Mouse (Mus musculus) skeletal muscle tissue, adult 2 months (tissue): ENCODE measurements around the gene Ddx42.
"Not testable (repeated sequence)": the region's sequence is repeated elsewhere in the genome, so short reads cannot be mapped to it uniquely, and the experiment has no call there.

Experiments
- DNase-seq: peaks from one replicate; pipeline ENCODE4 v3.0.0-alpha.2; 2012; ENCODE audit warnings: low read depth, low spot score

Ddx42 gene

DNA sequence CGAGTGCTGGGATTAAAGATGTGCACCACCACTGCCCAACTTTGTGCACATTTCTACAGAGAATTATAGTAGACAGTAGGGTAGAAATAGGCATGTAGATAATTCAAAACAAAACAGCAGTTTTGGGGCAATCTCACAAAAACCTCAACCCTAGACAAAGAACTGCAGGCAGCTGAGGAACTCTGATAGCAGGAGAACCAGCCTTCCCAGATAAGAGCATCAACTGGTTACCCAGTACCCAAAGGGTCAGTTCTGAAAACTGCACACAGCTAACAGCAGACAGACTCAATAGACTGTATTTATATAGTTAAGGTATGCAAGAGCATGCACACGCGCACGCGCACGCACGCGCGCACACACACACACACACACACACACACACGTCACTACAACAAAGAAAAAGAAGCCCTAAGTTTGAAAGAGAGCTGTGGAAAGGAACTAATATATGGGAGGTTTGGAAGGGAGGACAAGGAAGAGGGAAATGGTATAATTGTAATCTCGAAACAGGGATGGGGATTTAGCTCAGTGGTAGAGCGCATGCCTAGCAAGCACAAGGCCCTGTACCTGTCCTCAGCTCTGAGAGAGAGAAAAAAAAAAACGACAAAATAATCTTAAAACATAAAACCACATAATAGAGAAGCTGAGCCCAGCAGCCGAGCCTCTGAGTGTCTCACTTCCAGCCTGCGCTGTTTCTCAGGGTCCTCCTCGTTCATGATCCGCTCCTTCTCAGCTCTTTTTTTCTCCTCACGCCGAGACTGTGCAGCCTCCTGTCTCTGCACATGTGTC is 15.2 kb upstream of the Ddx42 start:
- DNase-seq: no peak

- DNase-seq: no peak
These were observed 14.6 kb upstream of the Ddx42 start, which contains the start of gene Strada for GRCm38 (mm10) chr11:106202123-106202465. TSS of gene Strada (minus strand) at chr11:106202168.

DNA sequence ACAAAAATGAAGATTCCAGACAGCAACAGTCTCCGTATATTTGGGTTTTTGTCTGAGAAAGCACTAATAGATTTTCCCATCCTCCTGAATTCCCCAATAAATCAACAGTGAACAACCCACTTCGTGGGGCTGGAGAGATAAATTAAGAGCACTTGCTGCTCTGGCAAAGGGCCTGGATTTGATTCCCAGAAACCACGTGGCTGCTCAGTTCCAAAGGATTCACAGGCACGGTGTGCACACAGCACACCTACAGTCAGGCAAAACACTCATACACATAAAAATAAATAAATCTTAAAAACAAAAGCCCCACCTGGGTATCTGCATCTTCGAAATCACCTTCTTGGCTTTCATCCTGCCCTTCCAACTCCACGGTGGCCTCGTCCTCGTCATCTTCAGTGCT is 4.0 kb upstream of the Ddx42 start:
- no peak for DNase-seq

DNA sequence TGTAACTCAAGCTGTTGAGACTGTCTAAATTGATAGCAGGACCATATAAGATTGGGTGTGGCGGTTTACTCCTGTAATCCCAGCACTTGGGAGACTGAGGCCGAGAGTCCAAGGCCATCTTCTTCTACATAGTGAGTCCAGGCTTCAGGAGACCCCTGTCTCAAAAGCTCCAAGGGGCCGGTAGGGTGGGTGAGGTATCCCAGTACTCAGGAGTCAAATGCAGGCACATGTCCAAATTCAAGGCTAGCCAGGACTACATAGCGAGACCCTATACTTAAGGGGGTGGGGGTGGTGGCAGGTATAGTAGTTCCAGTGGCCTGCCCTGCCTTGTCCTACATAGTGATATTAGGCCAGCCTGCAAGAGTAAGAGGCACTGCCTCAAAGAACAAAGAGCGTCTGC is 1.9 kb upstream of the Ddx42 start:
- no peak for DNase-seq

- no peak for DNase-seq
These were observed 1.3 kb upstream of the Ddx42 start for GRCm38 (mm10) chr11:106215450-106215859.

- peak; percentile 100 for DNase-seq
These were observed 598 bp upstream of the Ddx42 start, which contains the start of gene Ccdc47 for GRCm38 (mm10) chr11:106215927-106216729. TSS of gene Ccdc47 (minus strand) at chr11:106216344.

- no peak for DNase-seq
These were observed 3.9 kb downstream of the Ddx42 start for GRCm38 (mm10) chr11:106220603-106221002.

DNA sequence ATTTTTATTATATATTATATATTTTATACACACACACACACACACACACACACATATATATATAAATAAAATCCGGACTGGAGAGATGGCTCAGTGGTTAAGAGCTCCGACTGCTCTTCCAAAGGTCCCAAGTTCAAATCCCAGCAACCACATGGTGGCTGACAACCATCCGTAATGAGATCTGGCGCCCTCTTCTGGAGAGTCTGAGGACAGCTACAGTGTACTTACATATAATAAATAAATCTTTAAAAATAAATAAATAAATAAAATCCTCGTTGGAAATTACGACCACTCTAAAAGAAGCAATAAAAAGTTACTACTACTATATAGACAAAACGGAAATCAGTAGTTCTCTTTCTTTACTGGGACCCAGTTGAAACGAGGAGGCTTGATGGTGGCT is 17.3 kb downstream of the Ddx42 start:
- not testable (repeated sequence) for DNase-seq

DNA sequence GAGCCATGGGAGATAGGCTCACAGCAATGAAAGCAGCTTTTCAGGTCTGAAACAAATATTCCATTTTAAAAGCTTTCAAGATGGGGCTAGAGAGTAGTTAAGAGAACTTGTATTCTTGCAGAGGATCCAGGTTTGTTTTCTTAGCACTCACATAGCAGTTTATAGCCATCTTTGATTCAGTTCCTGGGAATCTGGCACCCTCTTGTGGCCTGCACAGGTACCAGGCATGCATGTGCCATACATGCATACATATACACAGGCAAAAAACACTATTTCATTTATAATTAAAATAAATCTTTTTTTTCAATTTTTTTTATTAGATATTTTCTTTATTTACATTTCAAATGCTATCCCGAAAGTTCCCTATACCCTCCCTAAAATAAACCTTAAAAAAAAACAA is 30.1 kb downstream of the Ddx42 start:
- no peak for DNase-seq

- DNase-seq: no peak
These were observed 32.6 kb downstream of the Ddx42 start for GRCm38 (mm10) chr11:106249326-106249725.

DNA sequence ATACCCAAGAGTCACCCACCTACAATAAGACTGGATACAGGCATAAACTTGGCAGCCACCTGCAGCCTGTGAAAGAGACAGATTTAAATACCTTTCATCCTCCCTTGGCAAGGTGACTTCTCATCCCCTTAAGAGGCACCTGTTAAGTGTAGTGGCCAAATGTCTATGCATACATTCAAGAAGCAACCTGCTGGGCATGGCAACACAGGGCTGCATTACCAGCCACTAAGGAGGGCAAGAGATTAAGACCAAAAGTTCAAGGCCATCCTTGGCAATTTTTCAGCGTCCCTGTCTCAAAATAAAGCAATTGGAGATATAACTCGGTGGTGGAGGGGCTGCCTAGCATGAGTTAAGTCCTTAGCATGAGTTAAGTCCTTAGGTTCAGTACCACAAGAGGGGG is 38.0 kb downstream of the Ddx42 start:
- no peak for DNase-seq

DNA sequence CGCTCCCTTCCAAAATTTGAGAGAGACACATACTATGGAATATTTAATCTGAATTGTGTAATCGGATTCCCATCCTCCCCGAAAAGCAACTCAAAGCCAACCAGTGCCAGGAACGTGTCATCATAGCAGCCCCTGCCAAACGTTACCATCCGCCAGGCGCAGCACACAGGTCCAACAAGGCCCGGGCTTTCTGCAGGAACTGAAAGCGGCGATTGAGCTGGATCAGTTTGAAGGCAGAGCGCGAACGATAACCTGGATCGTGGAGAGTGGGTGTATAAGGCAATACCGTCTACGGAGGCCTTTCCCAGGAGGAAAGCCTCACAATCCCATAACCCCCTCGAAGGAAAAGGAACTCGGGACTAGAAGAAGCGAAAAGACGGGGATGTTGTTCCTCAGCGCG is 38.4 kb downstream of the Ddx42 start:
- no peak for DNase-seq

DNA sequence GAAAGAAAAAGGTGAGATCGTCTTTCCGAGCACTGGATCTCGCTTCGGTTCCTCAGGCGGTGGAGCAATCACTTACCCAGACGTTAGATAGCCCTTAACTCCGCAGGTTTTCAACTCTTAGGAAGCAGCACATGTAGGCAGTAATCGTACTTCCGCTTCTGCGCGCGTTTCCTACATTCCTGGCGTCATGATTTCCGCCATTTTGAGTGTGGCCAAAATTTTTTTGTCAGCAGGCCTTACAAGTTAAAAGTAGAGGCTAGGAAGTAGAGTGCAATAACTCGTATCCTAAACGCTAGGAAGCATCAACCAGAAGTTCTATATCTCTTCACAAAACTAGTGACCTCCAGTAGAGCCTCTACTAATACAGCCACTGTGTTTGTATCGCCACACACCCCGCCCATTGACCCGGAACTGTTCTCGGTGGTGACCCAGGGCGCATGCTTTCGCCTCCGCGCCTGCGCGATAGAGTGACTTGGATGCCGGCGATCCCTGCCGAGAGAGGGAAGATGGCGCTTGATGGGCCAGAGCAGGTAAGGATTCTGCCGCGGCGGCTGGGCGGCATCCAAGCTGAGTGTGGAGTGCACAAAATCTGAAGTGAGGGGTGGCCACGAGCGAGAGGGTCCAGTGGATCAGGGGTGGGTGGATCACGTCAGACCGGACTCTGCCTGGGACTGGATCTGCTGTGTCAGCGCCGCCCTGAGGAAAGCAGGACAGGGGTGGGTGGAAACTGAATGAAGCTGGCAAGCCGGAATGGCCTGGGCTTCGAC is 39.1 kb downstream of the Ddx42 start, which contains the start of the genes Ftsj3 and Psmc5:
Gene Ftsj3, minus strand, starts transcription at position 395 of the 767 bp plus-strand sequence.
Gene Psmc5, plus strand, starts transcription at position 470 of the 767 bp plus-strand sequence.
- DNase-seq: peak; percentile 91

- no peak for DNase-seq
These were observed 40.0 kb downstream of the Ddx42 start for GRCm38 (mm10) chr11:106256775-106257174.

DNA sequence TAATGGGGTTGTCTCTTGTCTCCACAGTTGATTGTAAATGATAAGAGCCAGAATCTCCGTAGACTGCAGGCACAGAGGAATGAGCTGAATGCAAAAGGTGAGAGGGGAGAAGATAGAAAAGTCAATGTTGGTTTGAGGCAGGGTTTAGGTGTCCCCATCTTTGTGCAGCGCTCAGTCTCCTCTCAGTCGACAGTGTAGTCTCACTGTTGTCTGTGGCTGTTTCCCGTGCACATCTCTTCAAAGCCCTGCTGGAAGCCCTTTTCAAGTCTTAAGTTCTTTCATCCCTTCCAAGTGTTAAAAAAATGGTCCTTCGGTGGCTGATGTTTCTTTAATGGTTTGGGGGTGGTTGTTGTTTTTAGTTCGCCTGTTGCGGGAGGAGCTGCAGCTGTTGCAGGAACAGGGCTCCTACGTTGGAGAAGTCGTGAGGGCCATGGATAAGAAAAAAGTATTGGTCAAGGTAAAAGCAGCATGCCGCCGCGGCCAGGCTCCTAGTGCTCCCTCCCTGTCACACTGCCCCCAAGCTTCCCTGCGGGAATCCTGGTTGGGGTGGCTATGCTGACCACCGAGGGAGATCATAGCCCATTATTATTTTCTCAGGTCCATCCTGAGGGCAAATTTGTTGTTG is 44.2 kb downstream of the Ddx42 start:
- no peak for DNase-seq

DNA sequence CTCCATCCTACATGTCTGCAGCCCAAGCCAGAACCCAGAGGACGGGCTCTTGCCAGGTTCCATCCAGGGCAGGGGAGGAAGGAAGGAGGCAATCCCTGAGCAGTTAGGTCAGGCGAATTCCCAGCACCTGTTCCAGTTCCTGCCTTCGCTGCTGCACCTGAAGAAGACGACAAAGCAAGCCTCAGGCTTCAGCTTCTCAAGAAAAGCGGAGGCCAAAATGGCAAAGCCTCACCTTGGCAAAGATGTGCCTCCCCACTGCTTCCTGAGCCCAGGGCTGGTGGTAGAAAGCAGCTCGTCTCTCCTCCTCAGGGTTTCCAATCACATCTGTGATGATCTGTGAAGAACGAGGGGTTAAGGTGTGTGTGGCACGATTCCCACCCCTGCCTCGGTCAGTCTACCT is 47.2 kb downstream of the Ddx42 start:
- no peak for DNase-seq

GRCm38 (mm10) chr11:106264988-106265387 is 48.3 kb downstream of the Ddx42 start:
- DNase-seq: no peak

GRCm38 (mm10) chr11:106265570-106265969 is 48.8 kb downstream of the Ddx42 start:
- DNase-seq: no peak

- no peak for DNase-seq
These were observed 49.7 kb downstream of the Ddx42 start for GRCm38 (mm10) chr11:106266431-106266830.

- DNase-seq: peak; percentile 26
These were observed 50.7 kb downstream of the Ddx42 start for GRCm38 (mm10) chr11:106267311-106267852.

- DNase-seq: no peak
These were observed 51.1 kb downstream of the Ddx42 start for GRCm38 (mm10) chr11:106267871-106268270.
